Mouse (Mus musculus) heart, embryonic 11.5 days (tissue): ENCODE data around the gene Adcy1. TPM values are rescaled to one million over a fixed set of nuclear protein-coding genes. Genes with fewer than 3 reads are reported as not detected.

Experiments
- ATAC-seq: fragments of 200-750 bp; cut with Nextera tagmentation; replicated peaks from 2 replicates; pipeline ENCODE4 v1.8.0; 2017; ENCODE audit warnings: moderate library complexity; ENCODE audit not compliant: insufficient number of reproducible peaks, low FRiP score, low TSS enrichment
- H3K27ac ChIP-seq: fragments of 300-500 bp; sonication (generic); 2 replicates; pipeline ENCODE4 v1.5.1; 2014; ENCODE audit warnings: mild to moderate bottlenecking, low read depth, low read length
- H3K27me3 ChIP-seq: fragments of 300-500 bp; sonication (generic); 2 replicates; pipeline ENCODE4 v1.6.1; 2014; ENCODE audit warnings: mild to moderate bottlenecking, low read length, mixed read lengths; ENCODE audit not compliant: control insufficient read depth, insufficient read depth
- H3K36me3 ChIP-seq: fragments of 300-500 bp; sonication (generic); 2 replicates; pipeline ENCODE4 v1.6.1; 2014; ENCODE audit warnings: mild to moderate bottlenecking, low read length, moderate library complexity, mixed read lengths; ENCODE audit not compliant: control insufficient read depth, insufficient read depth
- H3K4me1 ChIP-seq: fragments of 300-500 bp; sonication (generic); 2 replicates; pipeline ENCODE4 v1.6.1; 2014; ENCODE audit warnings: low read length; ENCODE audit not compliant: control insufficient read depth, insufficient read depth
- H3K4me2 ChIP-seq: fragments of 300-500 bp; sonication (generic); 2 replicates; pipeline ENCODE4 v1.6.1; 2014; ENCODE audit warnings: mild to moderate bottlenecking, moderate library complexity
- H3K4me3 ChIP-seq: fragments of 300-500 bp; sonication (generic); 2 replicates; pipeline ENCODE4 v1.5.1; 2014; ENCODE audit warnings: low read depth, low read length
- H3K9ac ChIP-seq: fragments of 300-500 bp; sonication (generic); 2 replicates; pipeline ENCODE4 v1.6.1; 2014; ENCODE audit warnings: mild to moderate bottlenecking, low read depth, low read length, moderate library complexity
- H3K9me3 ChIP-seq: fragments of 300-500 bp; sonication (generic); replicated peaks from 2 replicates; pipeline ENCODE4 v1.6.1; 2016; ENCODE audit warnings: low read length; ENCODE audit not compliant: control insufficient read depth
- WGBS: fragments of 180-500 bp; shearing (Covaris S2); extraction: QIAGEN DNeasy Blood & Tissue Kit; methylation state at CpG from one replicate; pipeline ENCODE4 v1.1.7; 2014; ENCODE audit not compliant: insufficient replicate concordance; 5-methylcytosine and 5-hydroxymethylcytosine counted together
- polyA plus RNA-seq: library from polyadenylated mRNA; unstranded; fragments of >200 nt; fragmentation: Nextera tagmentation; extraction: Ambion mirVana; gene quantifications from 2 replicates; pipeline ENCODE4 v1.2.1, GENCODE M21; 2014

Gene Adcy1
- polyA plus RNA-seq, 1 experiment from 2014 or later = 2.5 TPM

- 55% methylated on average over 8 of the region's 8 CpGs for WGBS
- H3K4me3 ChIP-seq = no peak overlapping the region
- H3K4me2 ChIP-seq = no peak overlapping the region
- peaks cover 14% of the 10 kb centered on the region for H3K4me1 ChIP-seq
- no peaks in the 10 kb centered on the region for H3K36me3 ChIP-seq
- ATAC-seq = no peak
- no peaks in the 10 kb centered on the region for H3K27me3 ChIP-seq
- no peaks in the 10 kb centered on the region for H3K9me3 ChIP-seq
- no peak overlapping the region for H3K9ac ChIP-seq
- H3K27ac ChIP-seq = no peak overlapping the region
Measured at GRCm38 (mm10) chr11:7187472-7187871, 124.2 kb downstream of the Adcy1 start.

- Histone ChIP-seq H3K4me2 (no peak within 1 kb of the TSS), H3K27ac (no peak within 1 kb of the TSS), H3K9ac (no peak within 1 kb of the TSS), H3K4me1 (peaks cover 20% of the 10 kb centered on the region), H3K36me3 (no peaks in the 10 kb centered on the region), H3K27me3 (no peaks in the 10 kb centered on the region), H3K9me3 (no peaks in the 10 kb centered on the region), H3K4me3 (no peak within 1 kb of the TSS)
- WGBS = 81% methylated on average over 13 of the region's 13 CpGs
- ATAC-seq = no peak
Measured at GRCm38 (mm10) chr11:7188469-7188868, 125.2 kb downstream of the Adcy1 start, which contains the start of gene Gm11985. Gm11985 (minus strand) TSS chr11:7188569.

GRCm38 (mm10) chr11:7192710-7193109, 129.4 kb downstream of the Adcy1 start:
- ATAC-seq = no peak
- Histone ChIP-seq H3K27me3 (no peaks in the 10 kb centered on the region), H3K27ac (no peak overlapping the region), H3K4me3 (no peak overlapping the region), H3K9ac (no peak overlapping the region), H3K4me2 (no peak overlapping the region), H3K36me3 (no peaks in the 10 kb centered on the region), H3K9me3 (no peaks in the 10 kb centered on the region), H3K4me1 (peaks cover 10% of the 10 kb centered on the region)
- WGBS = 35% methylated on average over 6 of the region's 6 CpGs

GRCm38 (mm10) chr11:7193134-7193533, 129.8 kb downstream of the Adcy1 start:
- WGBS = 61% methylated on average over 9 of the region's 9 CpGs
- ATAC-seq = no peak
- H3K4me1 ChIP-seq = peaks cover 10% of the 10 kb centered on the region
- 0 out of 2 replicates have a peak overlapping the region, but pooled peaks have one; percentile 3 for H3K9ac ChIP-seq
- H3K4me2 ChIP-seq = no peak overlapping the region
- no peaks in the 10 kb centered on the region for H3K27me3 ChIP-seq
- no peak overlapping the region for H3K4me3 ChIP-seq
- H3K36me3 ChIP-seq = no peaks in the 10 kb centered on the region
- no peaks in the 10 kb centered on the region for H3K9me3 ChIP-seq
- H3K27ac ChIP-seq = no peak overlapping the region

- 89% methylated on average over 10 of the region's 10 CpGs for WGBS
- no peak overlapping the region for H3K27ac ChIP-seq
- H3K27me3 ChIP-seq = no peaks in the 10 kb centered on the region
- H3K4me3 ChIP-seq = no peak overlapping the region
- no peak overlapping the region for H3K4me2 ChIP-seq
- H3K9ac ChIP-seq = no peak overlapping the region
- peaks cover 10% of the 10 kb centered on the region for H3K4me1 ChIP-seq
- ATAC-seq = no peak
- no peaks in the 10 kb centered on the region for H3K9me3 ChIP-seq
- no peaks in the 10 kb centered on the region for H3K36me3 ChIP-seq
Measured at GRCm38 (mm10) chr11:7194432-7195311, 131.4 kb downstream of the Adcy1 start.

- H3K4me2 ChIP-seq = no peak overlapping the region
- H3K9ac ChIP-seq = no peak overlapping the region
- H3K4me1 ChIP-seq = peaks cover 10% of the 10 kb centered on the region
- ATAC-seq = no peak
- no peaks in the 10 kb centered on the region for H3K9me3 ChIP-seq
- no peak overlapping the region for H3K27ac ChIP-seq
- WGBS = 73% methylated on average over 4 of the region's 4 CpGs
- H3K27me3 ChIP-seq = no peaks in the 10 kb centered on the region
- no peaks in the 10 kb centered on the region for H3K36me3 ChIP-seq
- H3K4me3 ChIP-seq = no peak overlapping the region
Measured at GRCm38 (mm10) chr11:7195312-7195685, 132.0 kb downstream of the Adcy1 start.

- ATAC-seq = no peak
- Histone ChIP-seq H3K9me3 (no peaks in the 10 kb centered on the region), H3K4me3 (no peak within 1 kb of the TSS), H3K9ac (no peak within 1 kb of the TSS), H3K27ac (no peak within 1 kb of the TSS), H3K36me3 (no peaks in the 10 kb centered on the region), H3K4me2 (no peak within 1 kb of the TSS), H3K27me3 (no peaks in the 10 kb centered on the region), H3K4me1 (peaks cover 5% of the 10 kb centered on the region)
- WGBS = 66% methylated on average over 12 of the region's 12 CpGs
Measured at GRCm38 (mm10) chr11:7197491-7197941, 134.2 kb downstream of the Adcy1 start, which contains the start of gene Igfbp1. Igfbp1 (plus strand) TSS chr11:7197782.

- H3K4me2 ChIP-seq = no peak overlapping the region
- no peak overlapping the region for H3K4me3 ChIP-seq
- H3K27me3 ChIP-seq = no peaks in the 10 kb centered on the region
- H3K4me1 ChIP-seq = peaks cover under 1% of the 10 kb centered on the region; the same call in 1 of the 2 replicates
- ATAC-seq = no peak
- no peak overlapping the region for H3K27ac ChIP-seq
- H3K36me3 ChIP-seq = no peaks in the 10 kb centered on the region
- H3K9ac ChIP-seq = no peak overlapping the region
- 84% methylated on average over 19 of the region's 19 CpGs for whole genome bisulfite sequencing
- no peaks in the 10 kb centered on the region for H3K9me3 ChIP-seq
Measured at GRCm38 (mm10) chr11:7198006-7198405, 134.7 kb downstream of the Adcy1 start.
